Mouse (Mus musculus) stomach, embryonic 16.5 days (tissue): ENCODE data around the gene Sf3a3. TPM values are rescaled to one million over a fixed set of nuclear protein-coding genes. Genes with fewer than 3 reads are reported as not detected.
"Not testable (repeated sequence)": the region's sequence is repeated elsewhere in the genome, so short reads cannot be mapped to it uniquely, and the experiment has no call there.

Source experiments
- ATAC-seq: fragments of 200-750 bp; cut with Nextera tagmentation; 2 replicates; pipeline ENCODE4 v1.8.0; 2017; ENCODE audit warnings: moderate number of reproducible peaks, moderate TSS enrichment; ENCODE audit not compliant: insufficient read depth, low FRiP score
- H3K27ac ChIP-seq: fragments of 300-500 bp; sonication (generic); 2 replicates; pipeline ENCODE4 v1.5.1; 2014; ENCODE audit warnings: low read length
- H3K27me3 ChIP-seq: fragments of 300-500 bp; sonication (generic); 2 replicates; pipeline ENCODE4 v1.6.1; 2014; ENCODE audit warnings: low read length, control low read depth, mixed read lengths; ENCODE audit not compliant: control insufficient read depth, insufficient read depth
- H3K36me3 ChIP-seq: fragments of 300-500 bp; sonication (generic); 2 replicates; pipeline ENCODE4 v1.6.1; 2014; ENCODE audit warnings: low read length; ENCODE audit not compliant: control insufficient read depth, insufficient read depth
- H3K4me1 ChIP-seq: fragments of 300-500 bp; sonication (generic); 2 replicates; pipeline ENCODE4 v1.6.1; 2014; ENCODE audit warnings: low read length, control low read depth, mixed read lengths; ENCODE audit not compliant: control insufficient read depth, insufficient read depth
- H3K4me2 ChIP-seq: fragments of 300-500 bp; sonication (generic); 2 replicates; pipeline ENCODE4 v1.6.1; 2014; ENCODE audit warnings: low read depth, low read length, mixed read lengths
- H3K4me3 ChIP-seq: fragments of 300-500 bp; sonication (generic); replicated peaks from 2 replicates; pipeline ENCODE4 v1.5.1; 2014; ENCODE audit warnings: mild to moderate bottlenecking, low read length
- H3K9ac ChIP-seq: fragments of 300-500 bp; sonication (generic); 2 replicates; pipeline ENCODE4 v1.6.1; 2014; ENCODE audit warnings: low read length
- H3K9me3 ChIP-seq: fragments of 300-500 bp; sonication (generic); replicated peaks from 2 replicates; pipeline ENCODE4 v1.6.1; 2016; ENCODE audit warnings: low read length, control low read depth; ENCODE audit not compliant: control insufficient read depth
- WGBS: fragments of 180-500 bp; shearing (Covaris S2); extraction: QIAGEN DNeasy Blood & Tissue Kit; methylation state at CpG from one replicate; pipeline ENCODE4 v1.1.7; 2014; 5-methylcytosine and 5-hydroxymethylcytosine counted together
- polyA plus RNA-seq: library from polyadenylated mRNA; unstranded; fragments of >200 nt; fragmentation: Nextera tagmentation; extraction: Ambion mirVana; gene quantifications from 2 replicates; pipeline ENCODE4 v1.2.1, GENCODE M21; 2015

Sf3a3 gene
- polyA plus RNA-seq, 1 experiment from 2014 or later = 114 TPM

DNA sequence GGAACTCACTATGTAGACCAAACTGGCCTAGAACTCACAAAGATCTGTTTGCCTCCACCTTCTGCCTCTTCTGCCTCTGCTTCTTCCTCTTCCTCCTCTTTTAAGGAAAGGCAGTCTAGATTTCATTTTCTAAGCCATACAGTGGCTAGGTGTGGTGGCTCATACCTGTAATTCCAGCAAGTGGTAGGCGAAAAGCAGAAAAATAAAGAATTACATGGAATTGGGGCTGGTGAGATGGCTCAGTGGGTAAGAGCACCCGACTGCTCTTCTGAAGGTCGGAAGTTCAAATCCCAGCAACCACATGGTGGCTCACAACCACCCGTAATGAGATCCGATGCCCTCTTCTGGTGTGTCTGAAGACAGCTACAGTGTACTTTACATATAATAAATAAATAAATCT lies 726 bp upstream of the Sf3a3 start:
- H3K4me2 ChIP-seq, H3K36me3 ChIP-seq, H3K27ac ChIP-seq, ATAC-seq, H3K9me3 ChIP-seq, H3K4me3 ChIP-seq, H3K9ac ChIP-seq, H3K27me3 ChIP-seq: not testable (repeated sequence)
- WGBS = 61% methylated on average over 5 of the region's 5 CpGs
- peaks cover 23% of the 10 kb centered on the region for H3K4me1 ChIP-seq

DNA sequence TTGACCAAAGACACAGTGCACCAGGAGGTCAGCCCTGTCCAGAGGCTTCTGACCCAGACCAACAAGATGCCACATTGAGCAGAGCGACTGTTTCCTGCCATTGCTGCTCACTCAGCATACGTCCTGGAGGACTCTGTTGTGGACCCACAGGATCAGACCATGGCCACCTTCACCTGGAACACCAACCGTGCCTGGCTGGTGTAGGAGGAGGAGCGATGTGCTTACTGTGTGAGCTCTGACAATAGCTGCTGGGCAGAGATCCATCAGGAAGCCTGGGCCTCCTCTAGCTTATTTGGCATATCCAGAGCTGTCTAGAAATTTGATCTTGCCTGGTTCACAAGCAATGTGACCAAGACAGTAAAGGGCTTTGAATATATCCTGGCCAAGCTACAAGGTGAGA lies 4.5 kb downstream of the Sf3a3 start:
- H3K27me3 ChIP-seq = no peaks in the 10 kb centered on the region
- H3K9me3 ChIP-seq = no peaks in the 10 kb centered on the region
- H3K4me1 ChIP-seq = peaks cover 6% of the 10 kb centered on the region
- ATAC-seq = no peak
- H3K9ac ChIP-seq = no peak overlapping the region
- H3K4me3 ChIP-seq = no peak overlapping the region
- H3K36me3 ChIP-seq = peaks cover 5% of the 10 kb centered on the region; the same call in 1 of the 2 replicates
- H3K27ac ChIP-seq = no peak overlapping the region
- no peak overlapping the region for H3K4me2 ChIP-seq
- WGBS = 93% methylated on average over 4 of the region's 4 CpGs

DNA sequence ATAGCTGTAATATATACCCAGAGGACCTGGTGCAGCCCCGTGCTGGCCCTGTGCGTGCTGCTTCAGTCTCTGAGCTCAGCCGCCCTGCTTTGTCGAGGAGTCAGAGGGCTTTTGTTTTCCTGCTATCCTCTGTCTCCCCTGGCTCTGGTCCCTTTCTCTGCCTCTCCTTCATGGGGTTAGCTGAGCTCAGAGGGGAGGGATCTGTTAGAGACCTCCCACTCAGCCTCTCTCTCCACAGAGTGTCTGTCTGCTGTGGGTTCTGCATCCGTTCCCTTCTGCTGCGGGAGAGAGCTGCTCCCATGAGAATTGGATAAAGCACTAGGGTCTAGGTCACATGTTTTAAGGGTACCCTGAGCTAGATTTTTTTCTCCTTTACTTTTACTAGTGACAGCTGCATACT lies 11.5 kb downstream of the Sf3a3 start:
- Histone ChIP-seq H3K9ac (no peak overlapping the region), H3K36me3 (peaks cover 49% of the 10 kb centered on the region), H3K27ac (no peak overlapping the region), H3K4me1 (no peaks in the 10 kb centered on the region), H3K9me3 (no peaks in the 10 kb centered on the region), H3K4me2 (no peak overlapping the region), H3K27me3 (no peaks in the 10 kb centered on the region), H3K4me3 (no peak overlapping the region)
- no peak for ATAC-seq
- WGBS = 92% methylated on average over 6 of the region's 6 CpGs

DNA sequence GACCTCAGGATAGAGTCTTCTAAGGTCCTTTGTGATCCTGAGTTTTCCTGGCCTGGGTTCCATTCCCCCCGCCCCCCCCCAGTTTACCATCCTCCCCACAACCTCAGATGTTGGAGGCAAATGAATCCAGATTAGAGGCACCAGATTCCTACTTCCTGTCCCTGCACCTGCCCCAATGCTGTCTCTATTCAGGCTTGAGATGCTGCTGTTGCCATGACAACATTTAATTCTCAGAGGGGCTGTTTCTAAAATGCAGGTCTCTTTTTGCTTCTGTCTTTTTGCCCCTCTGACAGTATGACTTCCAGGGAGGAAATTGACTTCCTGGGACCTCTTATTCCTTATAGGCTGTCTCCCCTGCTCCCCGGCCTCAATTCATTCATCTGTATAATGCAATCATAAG lies 22.4 kb downstream of the Sf3a3 start:
- ATAC-seq = no peak
- Histone ChIP-seq H3K4me3 (no peak overlapping the region), H3K9ac (no peak overlapping the region), H3K9me3 (no peaks in the 10 kb centered on the region), H3K4me1 (peaks cover 4% of the 10 kb centered on the region), H3K27me3 (no peaks in the 10 kb centered on the region), H3K36me3 (no peaks in the 10 kb centered on the region), H3K4me2 (no peak overlapping the region), H3K27ac (no peak overlapping the region)
- WGBS = 68% methylated on average over 2 of the region's 2 CpGs

DNA sequence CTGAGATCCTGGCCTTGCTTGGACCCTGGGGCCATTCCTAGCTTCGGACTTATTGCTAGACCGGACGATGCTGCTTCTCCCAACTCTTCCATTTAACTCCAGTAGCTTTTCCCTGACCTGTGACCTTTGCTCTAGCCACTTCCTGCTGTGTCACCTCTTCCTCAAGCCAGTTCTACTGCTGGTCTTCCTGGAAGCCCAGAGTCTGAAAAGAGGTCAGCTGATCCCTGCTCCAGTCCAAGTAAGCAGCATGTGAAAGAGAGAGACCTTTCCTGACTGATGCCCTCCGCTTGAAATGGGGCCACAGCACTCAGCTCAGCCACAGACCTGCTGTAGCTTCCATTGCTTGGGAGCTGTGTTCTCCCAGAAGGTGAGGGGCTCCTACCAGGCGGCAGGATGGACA lies 22.9 kb downstream of the Sf3a3 start:
- no peaks in the 10 kb centered on the region for H3K36me3 ChIP-seq
- H3K27ac ChIP-seq = no peak overlapping the region
- H3K9me3 ChIP-seq = no peaks in the 10 kb centered on the region
- peaks cover 7% of the 10 kb centered on the region for H3K4me1 ChIP-seq
- no peak overlapping the region for H3K9ac ChIP-seq
- 78% methylated on average over 5 of the region's 5 CpGs for WGBS
- H3K4me2 ChIP-seq = no peak overlapping the region
- H3K27me3 ChIP-seq = no peaks in the 10 kb centered on the region
- ATAC-seq = no peak
- no peak overlapping the region for H3K4me3 ChIP-seq

DNA sequence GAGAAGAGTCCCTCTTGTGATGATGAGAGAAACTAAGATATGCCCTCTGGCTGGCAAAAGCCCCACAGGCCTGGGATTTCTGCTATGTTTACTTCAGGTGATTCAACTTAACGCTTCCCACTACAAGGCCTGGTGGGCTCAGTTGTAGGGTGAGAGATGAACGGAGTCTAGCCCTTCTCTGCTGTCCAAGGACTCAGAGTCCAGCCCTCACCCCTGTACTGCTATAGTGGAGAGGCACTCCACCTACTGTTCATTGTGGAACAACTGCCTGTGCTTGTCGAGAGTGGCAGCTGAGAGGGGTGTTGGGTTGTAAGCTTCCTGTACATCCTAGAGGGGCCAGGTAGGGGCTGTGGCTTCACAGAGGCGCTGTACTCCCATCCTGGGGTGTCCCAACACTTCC lies 23.4 kb downstream of the Sf3a3 start:
- Histone ChIP-seq H3K27me3 (no peaks in the 10 kb centered on the region), H3K4me1 (peaks cover 10% of the 10 kb centered on the region), H3K9me3 (no peaks in the 10 kb centered on the region), H3K27ac (no peak overlapping the region), H3K9ac (no peak overlapping the region), H3K4me3 (no peak overlapping the region), H3K4me2 (no peak overlapping the region), H3K36me3 (no peaks in the 10 kb centered on the region)
- 56% methylated on average over 4 of the region's 4 CpGs for WGBS
- ATAC-seq = no peak

DNA sequence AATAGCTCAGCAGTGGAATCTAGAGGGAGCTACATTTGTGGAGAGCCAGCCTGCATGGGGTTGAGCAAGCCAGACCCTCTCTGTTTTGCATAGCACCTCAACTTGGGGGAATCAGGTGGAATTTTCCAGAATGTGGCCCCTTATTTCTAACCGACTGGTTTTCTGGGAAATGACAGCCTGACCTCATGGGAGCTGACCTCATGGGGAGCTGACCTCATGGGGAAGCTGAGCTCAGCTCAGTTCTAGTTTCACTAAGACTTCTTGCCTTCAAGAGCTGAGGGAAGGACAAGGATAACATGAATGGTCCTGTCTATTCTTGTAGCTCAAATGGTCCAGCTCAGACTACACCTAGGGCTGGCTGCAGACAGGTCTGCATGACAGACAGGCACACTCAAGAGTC lies 24.2 kb downstream of the Sf3a3 start:
- 70% methylated on average over 1 of the region's 1 CpGs for WGBS
- Histone ChIP-seq H3K4me1 (peaks cover 10% of the 10 kb centered on the region), H3K4me2 (no peak overlapping the region), H3K4me3 (no peak overlapping the region), H3K9ac (no peak overlapping the region), H3K27ac (no peak overlapping the region), H3K27me3 (no peaks in the 10 kb centered on the region), H3K9me3 (no peaks in the 10 kb centered on the region), H3K36me3 (no peaks in the 10 kb centered on the region)
- no peak for ATAC-seq

DNA sequence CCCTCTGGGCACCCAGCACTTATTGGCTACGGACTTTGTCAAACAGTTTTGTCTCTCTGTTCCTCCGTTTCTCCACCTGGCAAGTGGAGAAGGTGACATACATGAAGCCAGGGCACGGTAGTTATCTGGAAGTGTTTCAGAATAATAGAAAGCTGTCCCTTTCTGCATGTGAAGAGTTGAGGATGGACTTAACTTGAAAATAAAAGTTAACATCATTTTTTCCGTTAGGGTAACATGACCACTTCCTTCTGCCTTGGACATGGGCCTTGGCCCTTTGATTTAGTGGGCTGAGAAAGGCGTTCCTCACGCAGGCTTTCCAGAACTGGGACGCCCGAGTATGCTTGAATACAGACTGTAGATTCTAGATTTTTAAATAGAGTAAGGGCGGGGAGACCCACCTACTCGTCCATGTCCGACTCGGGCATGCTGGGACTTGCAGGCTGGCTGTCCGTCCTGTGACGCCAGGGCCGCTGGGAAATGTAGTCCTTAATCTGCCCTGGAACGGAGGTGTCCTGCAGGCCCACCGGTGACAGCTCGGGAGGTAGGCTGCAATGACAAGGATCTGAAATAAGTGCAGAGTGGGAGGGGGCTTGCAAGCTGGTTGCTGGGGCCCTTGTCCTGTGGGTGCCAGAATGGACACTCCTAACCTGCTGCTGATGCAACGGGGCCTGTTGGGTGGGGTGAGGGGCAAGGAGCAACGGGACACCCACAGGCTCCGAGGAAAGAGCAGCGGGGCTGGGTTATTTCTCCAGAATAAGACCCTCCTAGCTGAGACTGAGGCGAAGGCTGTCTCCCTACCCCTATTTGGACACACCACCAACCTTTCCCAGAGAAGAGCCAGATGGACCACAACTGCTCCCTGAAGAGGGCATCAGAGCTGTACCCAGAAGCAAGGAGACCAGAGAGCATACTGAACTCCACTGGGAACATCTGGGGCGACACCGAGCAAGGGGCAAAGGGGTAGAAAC lies 27.1 kb downstream of the Sf3a3 start, which contains the start of gene Inpp5b:
Gene Inpp5b, plus strand, starts transcription at position 475 of the 968 bp plus-strand sequence.
- WGBS = 12% methylated on average over 25 of the region's 25 CpGs
- ATAC-seq = peak; percentile 88
- peak within 1 kb of the TSS; percentile 63 for H3K27ac ChIP-seq

DNA sequence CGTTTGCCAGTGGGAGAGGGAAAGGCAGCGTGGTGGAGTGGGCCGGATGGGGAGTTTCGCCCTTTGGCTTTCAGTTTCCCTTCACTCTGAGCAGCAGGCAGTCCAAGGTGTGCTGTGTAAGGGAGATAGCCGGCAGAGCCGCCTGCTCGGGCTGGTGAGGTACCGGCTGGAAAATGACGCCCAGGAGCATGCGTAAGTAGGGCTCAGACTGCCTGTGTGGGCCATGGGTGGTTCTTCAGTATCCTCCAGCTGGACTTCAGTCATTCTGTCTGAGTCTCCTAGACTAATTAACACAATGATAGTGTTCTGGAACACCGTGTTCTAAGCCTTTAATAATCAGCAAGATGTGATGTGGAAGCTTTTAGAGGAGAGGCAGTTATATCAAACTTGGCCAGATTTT lies 28.3 kb downstream of the Sf3a3 start:
- no peak for ATAC-seq
- no peak overlapping the region for H3K4me2 ChIP-seq
- H3K27me3 ChIP-seq = no peaks in the 10 kb centered on the region
- H3K9ac ChIP-seq = no peak overlapping the region
- H3K36me3 ChIP-seq = no peaks in the 10 kb centered on the region
- no peak overlapping the region for H3K27ac ChIP-seq
- 86% methylated on average over 11 of the region's 11 CpGs for WGBS
- no peaks in the 10 kb centered on the region for H3K9me3 ChIP-seq
- H3K4me1 ChIP-seq = peaks cover 10% of the 10 kb centered on the region
- H3K4me3 ChIP-seq = no peak overlapping the region

More for the DNA sequence above, 27.1 kb downstream of the Sf3a3 start, which contains the start of gene Inpp5b:
- H3K9ac ChIP-seq = peak within 1 kb of the TSS; percentile 74
- H3K27me3 ChIP-seq = no peaks in the 10 kb centered on the region
- no peaks in the 10 kb centered on the region for H3K36me3 ChIP-seq
- H3K4me3 ChIP-seq = peak within 1 kb of the TSS; percentile 63
- peak within 1 kb of the TSS; percentile 74 for H3K4me2 ChIP-seq
- no peaks in the 10 kb centered on the region for H3K9me3 ChIP-seq
- peaks cover 10% of the 10 kb centered on the region for H3K4me1 ChIP-seq
